ENCODE assay signal across 8 mouse cellular contexts in the genomic region with DNA sequence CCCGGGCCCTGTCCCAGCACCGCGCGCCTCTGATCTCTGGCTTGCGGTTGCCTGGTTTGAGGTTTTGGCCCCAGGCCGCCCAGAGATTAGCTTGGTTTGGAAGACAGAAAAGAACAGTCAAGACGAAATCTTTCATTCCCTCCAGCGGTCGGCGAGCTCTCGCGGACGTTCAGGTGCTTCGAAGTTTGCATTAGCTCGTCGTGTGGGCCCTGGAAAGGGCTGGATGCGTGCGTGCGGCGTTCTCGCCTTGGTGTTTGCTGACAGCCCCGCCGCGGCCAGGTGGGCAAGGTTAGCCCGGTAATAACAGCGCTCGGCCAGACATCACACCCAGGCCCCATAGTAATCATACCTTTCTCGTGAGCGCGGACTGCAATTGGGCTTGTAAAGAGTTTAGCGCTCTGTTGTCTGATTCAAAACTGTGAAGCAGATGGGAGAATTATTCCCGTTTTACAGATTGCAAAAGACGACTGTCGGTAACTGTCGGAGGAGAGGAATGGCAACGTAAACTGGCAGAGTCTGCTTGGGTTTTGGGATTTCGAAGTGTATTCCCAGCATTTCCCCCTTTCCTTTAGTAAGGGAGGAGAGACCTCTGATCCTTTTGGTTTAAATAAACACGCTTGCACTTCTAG. TPM values are rescaled to one million over a fixed set of nuclear protein-coding genes. Genes with fewer than 3 reads are reported as not detected.
DNase-seq lines count a peak whose midpoint lies in the region; ATAC-seq and TF ChIP-seq lines count a peak whose summit lies in the region.

No protein-coding gene starts in this region.

- no peak for DNase-seq in lung, postnatal 14 days
- no peak for DNase-seq in left cerebral cortex, adult 9 months (ENCODE audit: low spot score in 2 of 2)
- no peak for DNase-seq in adrenal gland, postnatal 4 days (ENCODE audit: low spot score in 2 of 2)
- no peak for DNase-seq in testis, postnatal 14 days (ENCODE audit: low spot score)

- no peak for TF ChIP-seq POLR2A in bone marrow macrophage, adult 2 months (IDR thresholded peaks at IDR 0.05; ENCODE audit: borderline replicate concordance, low read depth, low read length)

- ATAC-seq in lung, embryonic 15.5 days (ENCODE audit: borderline replicate concordance, extremely low read depth, low FRiP score, low TSS enrichment) = peak; percentile 43; the same call in 1 of the 2 replicates
- ATAC-seq in granulocyte monocyte progenitor cell, adult 5-6 weeks (replicated peaks; ENCODE audit: poor library complexity, severe bottlenecking) = peak; percentile 4
- peak; percentile 30 for ATAC-seq in liver, embryonic 15.5 days (ENCODE audit: insufficient read depth)

- peaks cover 26% of the 10 kb centered on the region for H3K4me1 ChIP-seq in lung, embryonic 15.5 days
- H3K4me1 ChIP-seq in bone marrow macrophage, adult 2 months (ENCODE audit: control insufficient read depth, insufficient read depth, low read length) = peaks cover 32% of the 10 kb centered on the region
- H3K4me1 ChIP-seq in liver, embryonic 15.5 days (replicated peaks) = peaks cover 30% of the 10 kb centered on the region

- no peak for TF ChIP-seq CTCF in bone marrow macrophage, adult 2 months (IDR thresholded peaks at IDR 0.05; ENCODE audit: low read depth, low read length)

- peak overlapping the region; percentile 77 for H3K4me2 ChIP-seq in lung, embryonic 15.5 days
- H3K4me2 ChIP-seq in liver, embryonic 15.5 days = peak overlapping the region; percentile 88

- peak overlapping the region; percentile 58 for H3K9ac ChIP-seq in lung, embryonic 15.5 days
- peak overlapping the region; percentile 30; the same call in 1 of the 2 replicates for H3K9ac ChIP-seq in liver, embryonic 15.5 days

- peak overlapping the region; percentile 69 for H3K4me3 ChIP-seq in lung, embryonic 15.5 days
- peak overlapping the region; percentile 99 for H3K4me3 ChIP-seq in bone marrow macrophage, adult 2 months (ENCODE audit: insufficient read depth, low read length)
- H3K4me3 ChIP-seq in liver, embryonic 15.5 days (replicated peaks) = peak overlapping the region; percentile 70

- no peaks in the 10 kb centered on the region for H3K27me3 ChIP-seq in lung, embryonic 15.5 days
- peaks cover 45% of the 10 kb centered on the region for H3K27me3 ChIP-seq in liver, embryonic 15.5 days

- H3K27ac ChIP-seq in lung, embryonic 15.5 days = peak overlapping the region; percentile 84
- H3K27ac ChIP-seq in bone marrow macrophage, adult 2 months (ENCODE audit: insufficient read depth, low read depth, low read length) = peak overlapping the region; percentile 74
- H3K27ac ChIP-seq in liver, embryonic 15.5 days (replicated peaks) = peak overlapping the region; percentile 33

- under 1% methylated on average over 38 of the region's 38 CpGs for WGBS in lung, embryonic 15.5 days
- WGBS in liver, embryonic 15.5 days (ENCODE audit: insufficient replicate concordance) = 1% methylated on average over 38 of the region's 38 CpGs

- H3K9me3 ChIP-seq in lung, embryonic 15.5 days = no peaks in the 10 kb centered on the region
- no peaks in the 10 kb centered on the region for H3K9me3 ChIP-seq in liver, embryonic 15.5 days (replicated peaks)

- no peaks in the 10 kb centered on the region for H3K36me3 ChIP-seq in lung, embryonic 15.5 days
- H3K36me3 ChIP-seq in liver, embryonic 15.5 days (replicated peaks) = no peaks in the 10 kb centered on the region

RNA-seq across cellular contexts. Expression of gene Pik3c2a, which starts 0.6 kb away (rescaled TPM):
- 21.9 and 27.8 TPM in 2 replicates for polyA plus RNA-seq in lung, embryonic 15.5 days (2015; fragmentation: Nextera tagmentation; extraction: Ambion mirVana)
- 38.3 and 41.3 TPM in 2 replicates for polyA plus RNA-seq in bone marrow macrophage, adult 2 months (2012; ENCODE audit: insufficient read depth, insufficient read length, missing spikeins)
- total RNA-seq in granulocyte monocyte progenitor cell, adult 5-6 weeks (2014; fragmentation: Nextera tagmentation) = 13.2 and 24.8 TPM in 2 replicates
- 12.8 and 13.8 TPM in 2 replicates for total RNA-seq in granulocyte monocyte progenitor cell, adult 5-6 weeks (2017)
- 3.9 and 5.2 TPM in 2 replicates for polyA plus RNA-seq in liver, embryonic 15.5 days (2015; fragmentation: Nextera tagmentation; extraction: Ambion mirVana)
- total RNA-seq in adrenal gland, postnatal 4 days (2021) = 10 to 100 TPM; 34.5 to 36.2 TPM

Comparison
In these comparisons a context has a peak if more than half of its experiments do, and no peak if none do; other contexts are left out.
1. H3K27ac ChIP-seq: peak in every context shown above with its lines; median percentile 84 in lung, embryonic 15.5 days; 74 in bone marrow macrophage, adult 2 months; 33 in liver, embryonic 15.5 days.